Mouse (Mus musculus) intestine, postnatal 0 days (tissue): ENCODE measurements around the gene Mtmr6. TPM values are rescaled to one million over a fixed set of nuclear protein-coding genes. Genes with fewer than 3 reads are reported as not detected.

Experiments
- ATAC-seq: fragments of 200-750 bp; cut with Nextera tagmentation; 2 replicates; pipeline ENCODE4 v1.8.0; 2017; ENCODE audit warnings: mild to moderate bottlenecking, moderate TSS enrichment, moderate library complexity
- H3K27ac ChIP-seq: fragments of 300-500 bp; sonication (generic); 2 replicates; pipeline ENCODE4 v1.5.1; 2014; ENCODE audit warnings: mild to moderate bottlenecking, low read depth, low read length, moderate library complexity
- H3K27me3 ChIP-seq: fragments of 300-500 bp; sonication (generic); replicated peaks from 2 replicates; pipeline ENCODE4 v1.6.1; 2014; ENCODE audit warnings: low read length, mixed read lengths; ENCODE audit not compliant: control insufficient read depth, insufficient read depth
- H3K36me3 ChIP-seq: fragments of 300-500 bp; sonication (generic); 2 replicates; pipeline ENCODE4 v1.6.1; 2014; ENCODE audit warnings: mild to moderate bottlenecking, moderate library complexity; ENCODE audit not compliant: control insufficient read depth, insufficient read depth
- H3K4me1 ChIP-seq: fragments of 300-500 bp; sonication (generic); replicated peaks from 2 replicates; pipeline ENCODE4 v1.6.1; 2014; ENCODE audit warnings: antibody characterized with exemption, low read length, mixed read lengths; ENCODE audit not compliant: control insufficient read depth, insufficient read depth
- H3K4me2 ChIP-seq: fragments of 300-500 bp; sonication (generic); replicated peaks from 2 replicates; pipeline ENCODE4 v1.6.1; 2014; ENCODE audit warnings: low read depth, mild to moderate bottlenecking, moderate library complexity
- H3K4me3 ChIP-seq: fragments of 300-500 bp; sonication (generic); 2 replicates; pipeline ENCODE4 v1.5.1; 2014; ENCODE audit warnings: low read depth, low read length
- H3K9ac ChIP-seq: fragments of 300-500 bp; sonication (generic); 2 replicates; pipeline ENCODE4 v1.6.1; 2014; ENCODE audit warnings: mild to moderate bottlenecking, low read depth, low read length
- H3K9me3 ChIP-seq: fragments of 300-500 bp; sonication (generic); 2 replicates; pipeline ENCODE4 v1.6.1; 2016; ENCODE audit warnings: mixed run types; ENCODE audit not compliant: control insufficient read depth
- CTCF ChIP-seq: sonication (generic); IDR thresholded peaks from 2 replicates; pipeline ENCODE4 v1.5.1; 2016; ENCODE audit warnings: low read depth, mild to moderate bottlenecking, control low read depth, antibody characterized with exemption, moderate library complexity
- WGBS: fragments of 180-500 bp; shearing (Covaris S2); extraction: QIAGEN DNeasy Blood & Tissue Kit; methylation state at CpG from one replicate; pipeline ENCODE4 v1.1.7; 2014; 5-methylcytosine and 5-hydroxymethylcytosine counted together
- polyA plus RNA-seq: library from polyadenylated mRNA; unstranded; fragments of >200 nt; fragmentation: Nextera tagmentation; extraction: Ambion mirVana; gene quantifications from 2 replicates; pipeline ENCODE4 v1.2.1, GENCODE M21; 2015

Gene Mtmr6
- polyA plus RNA-seq, 1 experiment from 2014 or later = 16.9 TPM

DNA sequence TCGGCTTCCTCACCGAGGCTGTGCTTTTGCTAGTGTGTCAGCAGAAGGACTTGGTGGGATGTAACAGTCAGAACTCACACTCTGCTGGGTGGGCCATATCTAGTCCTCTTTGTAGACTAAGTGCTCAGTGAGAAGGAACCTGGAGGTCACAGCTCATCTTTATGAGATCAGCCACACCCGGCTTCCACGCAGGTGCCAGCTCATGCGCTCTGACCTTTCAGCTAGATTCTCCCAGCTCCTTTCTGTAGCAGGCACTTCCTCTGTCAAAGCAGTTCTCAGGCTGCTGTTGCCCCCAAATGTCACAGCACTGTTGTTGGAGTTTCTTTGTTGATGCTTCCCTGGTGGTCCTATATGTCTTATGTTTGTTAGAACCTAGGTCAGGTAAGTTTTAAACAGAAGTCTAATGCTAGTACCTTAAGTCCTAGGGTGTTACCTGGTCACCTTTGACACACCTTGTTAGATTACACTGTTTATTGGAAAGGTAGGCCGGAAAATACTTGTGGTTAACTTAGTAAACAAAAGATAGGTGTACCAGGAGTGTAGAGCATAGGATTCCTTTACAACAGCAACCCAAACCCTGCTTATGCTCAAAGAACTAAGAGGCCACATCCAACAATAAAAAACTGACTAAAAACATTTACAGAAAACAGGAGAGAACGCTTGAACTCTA lies 21.3 kb downstream of the Mtmr6 start:
- Histone ChIP-seq H3K4me1 (no peaks in the 10 kb centered on the region), H3K27me3 (no peaks in the 10 kb centered on the region), H3K4me3 (no peak overlapping the region), H3K4me2 (no peak overlapping the region), H3K9ac (no peak overlapping the region), H3K27ac (no peak overlapping the region), H3K36me3 (peaks cover 30% of the 10 kb centered on the region), H3K9me3 (no peaks in the 10 kb centered on the region)
- WGBS = 61% methylated on average over 7 of the region's 7 CpGs
- no peak for TF ChIP-seq CTCF
- peak; percentile 65; the same call in 1 of the 2 replicates for ATAC-seq

DNA sequence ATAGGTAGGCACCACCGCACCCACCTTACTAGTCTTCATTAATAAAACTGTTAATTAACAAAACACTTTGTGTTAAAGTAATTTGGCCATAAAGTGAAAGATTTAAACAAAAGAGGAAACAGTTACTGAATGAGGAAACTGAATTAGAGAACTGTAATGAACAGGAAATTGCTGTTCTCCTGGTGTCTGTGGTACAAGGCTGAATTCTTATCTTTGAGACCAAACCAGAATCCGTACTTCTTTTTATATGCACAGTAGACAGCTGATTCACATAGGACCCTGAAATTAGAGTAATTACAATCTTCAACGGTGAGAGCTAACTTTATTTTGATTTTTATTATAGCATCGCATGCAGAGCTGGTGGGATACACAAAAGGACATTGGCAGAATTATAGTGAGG lies 25.3 kb downstream of the Mtmr6 start:
- H3K4me2 ChIP-seq = no peak overlapping the region
- no peak overlapping the region for H3K4me3 ChIP-seq
- H3K4me1 ChIP-seq = no peaks in the 10 kb centered on the region
- ATAC-seq = no peak
- peaks cover 42% of the 10 kb centered on the region for H3K36me3 ChIP-seq
- WGBS = 84% methylated on average over 4 of the region's 4 CpGs
- no peaks in the 10 kb centered on the region for H3K27me3 ChIP-seq
- no peak for TF ChIP-seq CTCF
- no peak overlapping the region for H3K27ac ChIP-seq
- H3K9me3 ChIP-seq = no peaks in the 10 kb centered on the region
- no peak overlapping the region for H3K9ac ChIP-seq

DNA sequence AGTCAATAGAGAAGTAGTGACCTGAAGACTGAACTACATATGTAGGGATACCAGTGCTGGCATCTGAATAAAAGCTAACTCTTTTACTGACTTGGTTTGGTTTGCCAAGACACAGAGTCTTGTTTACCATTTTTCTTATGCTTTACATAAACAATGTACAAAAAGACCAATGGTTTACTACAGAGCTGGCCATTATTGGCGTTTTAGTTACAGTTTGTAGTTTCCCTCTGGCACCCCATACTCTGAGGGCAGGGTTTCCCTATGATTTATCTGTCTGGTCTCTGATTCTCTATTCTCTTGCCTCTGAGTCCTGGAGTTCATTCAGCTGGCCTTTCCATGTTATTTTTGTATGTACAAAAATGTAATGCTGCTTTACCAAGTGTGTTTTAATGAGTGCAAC lies 30.5 kb downstream of the Mtmr6 start:
- Histone ChIP-seq H3K9me3 (no peaks in the 10 kb centered on the region), H3K9ac (no peak overlapping the region), H3K4me1 (no peaks in the 10 kb centered on the region), H3K27me3 (no peaks in the 10 kb centered on the region), H3K4me2 (no peak overlapping the region), H3K4me3 (no peak overlapping the region), H3K36me3 (peaks cover 47% of the 10 kb centered on the region), H3K27ac (no peak overlapping the region)
- WGBS = 72% methylated on average over 1 of the region's 1 CpGs
- no peak for ATAC-seq
- no peak for TF ChIP-seq CTCF

DNA sequence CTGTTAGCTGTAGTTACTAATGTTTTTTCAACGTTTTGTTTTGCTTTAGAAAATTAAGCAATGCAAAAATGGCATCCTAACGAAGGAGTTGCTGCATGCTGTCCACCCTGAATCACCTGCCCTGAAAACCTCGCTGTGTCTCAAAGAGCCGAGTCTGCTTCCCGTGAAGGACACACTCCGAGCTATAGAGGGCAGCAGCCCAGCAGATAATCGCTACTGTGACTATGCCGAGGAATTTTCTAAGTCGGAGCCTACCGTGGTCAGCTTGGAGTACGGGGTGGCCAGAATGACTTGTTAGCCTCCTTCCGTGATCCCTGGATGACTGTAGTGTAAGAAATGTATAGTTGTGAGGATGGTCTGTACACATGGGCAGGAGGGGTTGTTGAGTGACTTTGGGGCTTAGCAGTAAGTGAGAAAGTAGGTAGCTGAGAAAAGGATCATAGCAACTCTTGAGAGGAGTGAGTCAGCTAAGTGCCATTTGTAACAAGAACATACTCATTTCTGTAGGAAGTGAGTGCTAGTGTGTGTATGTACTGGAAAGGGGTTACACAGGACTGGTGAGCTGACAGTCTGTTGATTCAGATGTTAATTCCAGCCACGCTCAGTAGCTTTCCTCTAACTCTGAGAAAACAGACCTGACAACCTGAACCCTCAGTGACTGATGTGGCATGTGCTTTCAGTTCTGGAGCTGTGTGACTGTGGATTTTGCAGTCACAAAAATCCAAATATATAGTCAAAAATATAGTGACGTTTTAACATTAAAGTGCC lies 35.4 kb downstream of the Mtmr6 start:
- no peaks in the 10 kb centered on the region for H3K9me3 ChIP-seq
- no peak for ATAC-seq
- no peaks in the 10 kb centered on the region for H3K4me1 ChIP-seq
- H3K4me3 ChIP-seq = no peak overlapping the region
- no peak overlapping the region for H3K4me2 ChIP-seq
- no peaks in the 10 kb centered on the region for H3K27me3 ChIP-seq
- peak; percentile 32 for TF ChIP-seq CTCF
- WGBS = 76% methylated on average over 14 of the region's 14 CpGs
- no peak overlapping the region for H3K9ac ChIP-seq
- peaks cover 44% of the 10 kb centered on the region for H3K36me3 ChIP-seq
- no peak overlapping the region for H3K27ac ChIP-seq

DNA sequence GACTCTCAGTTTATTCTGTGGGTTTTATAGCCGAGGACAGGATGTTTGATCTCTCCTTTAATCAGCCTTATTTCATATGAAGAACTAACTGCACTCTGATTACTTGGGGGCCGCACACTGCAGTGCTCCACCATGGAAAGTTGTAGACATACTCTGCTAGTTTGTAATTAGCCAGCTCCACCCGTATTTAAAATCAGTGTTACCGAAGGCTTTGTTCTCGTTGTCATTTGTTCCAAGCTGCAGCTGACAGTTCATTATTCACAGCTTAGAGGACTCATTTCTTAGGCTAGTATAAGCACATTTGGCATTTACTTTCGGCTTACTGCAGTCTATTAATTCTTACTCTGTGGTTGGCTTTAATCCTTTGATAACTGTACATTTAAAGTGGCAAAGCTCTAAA lies 36.0 kb downstream of the Mtmr6 start:
- 84% methylated on average over 6 of the region's 6 CpGs for WGBS
- Histone ChIP-seq H3K36me3 (peaks cover 43% of the 10 kb centered on the region), H3K27me3 (no peaks in the 10 kb centered on the region), H3K4me3 (no peak overlapping the region), H3K4me2 (no peak overlapping the region), H3K4me1 (no peaks in the 10 kb centered on the region), H3K9ac (no peak overlapping the region), H3K9me3 (no peaks in the 10 kb centered on the region), H3K27ac (no peak overlapping the region)
- no peak for ATAC-seq
- TF ChIP-seq CTCF = no peak

DNA sequence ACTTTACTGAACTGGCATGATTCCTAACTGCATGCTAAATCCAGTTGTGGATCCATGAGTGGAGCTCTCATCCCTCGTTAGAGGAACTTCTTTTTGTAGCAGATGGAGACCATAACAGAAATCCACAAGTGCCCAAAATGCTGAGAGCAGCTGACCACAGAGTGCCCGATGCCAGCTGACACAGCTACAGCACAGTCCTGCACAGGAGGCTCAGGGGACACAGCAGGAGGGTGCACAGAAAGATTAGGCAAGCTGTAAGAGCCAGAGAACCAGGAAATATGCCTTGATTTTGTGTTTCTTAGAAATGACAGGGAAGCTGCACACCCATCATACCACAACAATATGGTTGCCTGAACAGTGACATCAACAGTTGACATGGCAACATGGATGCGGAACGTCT lies 37.4 kb downstream of the Mtmr6 start:
- WGBS = 90% methylated on average over 4 of the region's 4 CpGs
- ATAC-seq = no peak
- H3K4me3 ChIP-seq = no peak overlapping the region

More for the DNA sequence above, 37.4 kb downstream of the Mtmr6 start:
- TF ChIP-seq CTCF = no peak
- Histone ChIP-seq H3K9ac (no peak overlapping the region), H3K4me2 (no peak overlapping the region), H3K27ac (no peak overlapping the region), H3K27me3 (no peaks in the 10 kb centered on the region), H3K9me3 (no peaks in the 10 kb centered on the region), H3K36me3 (peaks cover 34% of the 10 kb centered on the region), H3K4me1 (no peaks in the 10 kb centered on the region)
